Mouse (Mus musculus) heart, adult 2 months (tissue): Measurements from ENCODE around the gene Brd1. TPM values are rescaled to one million over a fixed set of nuclear protein-coding genes. Genes with fewer than 3 reads are reported as not detected.

Source experiments
- DNase-seq, 2 experiments: peaks; one replicate each; pipeline ENCODE4 v3.0.0; 2021
- H3K27ac ChIP-seq: fragments of 200-600 bp; 2 replicates; pipeline ENCODE4 v1.8.1; 2022
- H3K27me3 ChIP-seq: fragments of 200-500 bp; 2 replicates; pipeline ENCODE4 v1.6.1; 2012; ENCODE audit warnings: mild to moderate bottlenecking, low read length, inconsistent platforms, mixed read lengths; ENCODE audit not compliant: control insufficient read depth, insufficient read depth
- H3K36me3 ChIP-seq: fragments of 200-500 bp; 2 replicates; pipeline ENCODE4 v1.6.1; 2012; ENCODE audit warnings: low read length, inconsistent platforms; ENCODE audit not compliant: control insufficient read depth, insufficient read depth
- H3K4me1 ChIP-seq: fragments of 200-500 bp; 2 replicates; pipeline ENCODE4 v1.6.1; 2011; ENCODE audit warnings: low read length; ENCODE audit not compliant: control insufficient read depth, insufficient read depth
- H3K4me3 ChIP-seq: fragments of 200-600 bp; 2 replicates; pipeline ENCODE4 v1.8.1; 2022
- H3K79me2 ChIP-seq: fragments of 200-500 bp; replicated peaks from 2 replicates; pipeline ENCODE4 v1.6.1; 2012; ENCODE audit warnings: mild to moderate bottlenecking, inconsistent platforms, low read length, moderate library complexity, mixed read lengths; ENCODE audit not compliant: control insufficient read depth, insufficient read depth
- H3K9ac ChIP-seq: fragments of 200-500 bp; 2 replicates; pipeline ENCODE4 v1.6.1; 2012; ENCODE audit warnings: low read depth, mild to moderate bottlenecking, control low read depth, inconsistent platforms, low read length, mixed read lengths
- CTCF ChIP-seq: fragments of 200-600 bp; IDR thresholded peaks from 2 replicates; pipeline ENCODE4 v1.8.1; 2022; ENCODE audit warnings: antibody characterized with exemption, mild to moderate bottlenecking, moderate library complexity
- EP300 ChIP-seq: fragments of 200-500 bp; IDR thresholded peaks from 2 replicates; pipeline ENCODE4 v1.6.1; 2011; ENCODE audit warnings: low read depth, low read length, control low read depth; ENCODE audit not compliant: insufficient read depth
- POLR2A ChIP-seq: fragments of 200-500 bp; IDR thresholded peaks from 2 replicates; pipeline ENCODE4 v1.6.1; 2011; ENCODE audit warnings: mild to moderate bottlenecking, low read depth, low read length, control low read depth; ENCODE audit not compliant: insufficient read depth
- WGBS: fragments of 180-500 bp; shearing (Covaris S2); methylation state at CpG from one replicate; pipeline ENCODE4 v1.1.7; 2018; 5-methylcytosine and 5-hydroxymethylcytosine counted together
- intact Hi-C: fragments of 180-260 bp; cut with DNase I; formaldehyde crosslinking; loops from one replicate; pipeline ENCODE4 v1.15.1; 2025
- polyA plus RNA-seq: library from polyadenylated mRNA; depleted of rRNA; stranded (reverse); fragments of >200 nt; gene quantifications from 2 replicates; pipeline ENCODE4 v1.2.3, GENCODE M21; 2012; rRNA removed
- total RNA-seq, 2 experiments: library from RNA; stranded (reverse); gene quantifications; 2 replicates each; pipeline ENCODE4 v1.2.3; 2021

The Brd1 gene
- total and polyA plus RNA-seq, 3 experiments: 7.7 to 31.0 (median 28.7) TPM

GRCm38 (mm10) chr15:88662111-88662850 lies 71.8 kb downstream of the Brd1 start:
- peak; percentile 41 to 72 for DNase-seq
- Histone ChIP-seq H3K4me3 (no peak overlapping the region), H3K27me3 (no peaks in the 10 kb centered on the region), H3K9ac (no peak overlapping the region), H3K4me1 (no peaks in the 10 kb centered on the region), H3K36me3 (no peaks in the 10 kb centered on the region), H3K79me2 (no peaks in the 10 kb centered on the region), H3K27ac (no peak overlapping the region; the same call in 1 of the 2 replicates)
- WGBS: 9% methylated on average over 22 of the region's 22 CpGs
- TF ChIP-seq POLR2A: no peak
- TF ChIP-seq CTCF: peak; percentile 88
- no peak for TF ChIP-seq EP300
- intact Hi-C loops: no loop called here

GRCm38 (mm10) chr15:88661654-88662053 lies 72.4 kb downstream of the Brd1 start:
- Histone ChIP-seq H3K27ac (no peak overlapping the region; the same call in 1 of the 2 replicates), H3K27me3 (no peaks in the 10 kb centered on the region), H3K36me3 (no peaks in the 10 kb centered on the region), H3K79me2 (no peaks in the 10 kb centered on the region), H3K4me1 (no peaks in the 10 kb centered on the region), H3K4me3 (no peak overlapping the region), H3K9ac (no peak overlapping the region)
- TF ChIP-seq EP300: no peak
- no peak for TF ChIP-seq POLR2A
- no peak for TF ChIP-seq CTCF
- 53% methylated on average over 3 of the region's 3 CpGs for WGBS
- peak; percentile 12 to 29 for DNase-seq
- intact Hi-C loops: no loop called here

- Histone ChIP-seq H3K4me1 (no peaks in the 10 kb centered on the region), H3K27me3 (no peaks in the 10 kb centered on the region), H3K36me3 (no peaks in the 10 kb centered on the region), H3K4me3 (no peak overlapping the region), H3K9ac (no peak overlapping the region), H3K27ac (no peak overlapping the region), H3K79me2 (no peaks in the 10 kb centered on the region)
- TF ChIP-seq POLR2A: no peak
- no peak for TF ChIP-seq EP300
- no peak for TF ChIP-seq CTCF
- DNase-seq: no peak
- intact Hi-C loops: no loop called here
- WGBS: 53% methylated on average over 5 of the region's 5 CpGs
These were observed 82.0 kb downstream of the Brd1 start for GRCm38 (mm10) chr15:88652006-88652405.

- H3K4me1 ChIP-seq: no peaks in the 10 kb centered on the region
- no peak overlapping the region for H3K9ac ChIP-seq
- peak; percentile 89 for TF ChIP-seq CTCF
- TF ChIP-seq POLR2A: no peak
- TF ChIP-seq EP300: no peak
- H3K36me3 ChIP-seq: no peaks in the 10 kb centered on the region
- intact Hi-C loops: no loop called here
- no peaks in the 10 kb centered on the region for H3K27me3 ChIP-seq
- no peaks in the 10 kb centered on the region for H3K79me2 ChIP-seq
- no peak overlapping the region for H3K27ac ChIP-seq
- WGBS: 24% methylated on average over 13 of the region's 13 CpGs
- no peak overlapping the region for H3K4me3 ChIP-seq
- peak; percentile 25 to 61 for DNase-seq
These were observed 83.0 kb downstream of the Brd1 start for GRCm38 (mm10) chr15:88651019-88651418.

Other genes with a start within 250 kb of the Brd1 start
- not detected for gene Zdhhc25, start 133.9 kb downstream of the Brd1 start, total RNA-seq
- gene Zdhhc25, start 133.9 kb downstream of the Brd1 start, polyA plus RNA-seq: 0.10 and 0.26 TPM in 2 replicates
- 1 to 10 TPM; 8.2 to 9.1 TPM for gene Zbed4, start 17.4 kb upstream of the Brd1 start, total RNA-seq
- gene Zbed4, start 17.4 kb upstream of the Brd1 start, polyA plus RNA-seq: 3.3 and 6.0 TPM in 2 replicates
- 1 to 10 TPM; 7.2 to 8.7 TPM for gene Alg12, start 85.1 kb upstream of the Brd1 start, total RNA-seq
- gene Alg12, start 85.1 kb upstream of the Brd1 start, polyA plus RNA-seq: 11.0 and 17.5 TPM in 2 replicates
- 10 to 100 TPM; 23.6 to 24.7 TPM for gene Creld2, start 85.4 kb upstream of the Brd1 start, total RNA-seq
- gene Creld2, start 85.4 kb upstream of the Brd1 start, polyA plus RNA-seq: 13.6 and 19.9 TPM in 2 replicates
- 100 to 1,000 TPM in 1 of 2 experiments, 10 to 100 TPM in 1; 95.3 to 133 TPM for gene Pim3, start 128.0 kb upstream of the Brd1 start, total RNA-seq
- gene Pim3, start 128.0 kb upstream of the Brd1 start, polyA plus RNA-seq: 45.6 and 58.8 TPM in 2 replicates
- gene Ttll8, start 220.2 kb upstream of the Brd1 start, total RNA-seq: not detected
- gene Ttll8, start 220.2 kb upstream of the Brd1 start, polyA plus RNA-seq: 0.12 and 0.18 TPM in 2 replicates
- not detected for gene Mlc1, start 244.8 kb upstream of the Brd1 start, total RNA-seq
- not detected in 2 replicates for gene Mlc1, start 244.8 kb upstream of the Brd1 start, polyA plus RNA-seq
- 100 to 1,000 TPM in 1 of 2 experiments, 10 to 100 TPM in 1; 96.4 to 107 TPM for gene Mov10l1, start 248.7 kb upstream of the Brd1 start, total RNA-seq
- gene Mov10l1, start 248.7 kb upstream of the Brd1 start, polyA plus RNA-seq: 51.7 and 85.0 TPM in 2 replicates